Mouse (Mus musculus) MEL (cell line): Measurements from ENCODE around the gene Mdfi.

ENCODE experiments used
- CTCF ChIP-seq, 3 experiments: IDR thresholded peaks in 2 of 3; conservative IDR thresholded peaks in 1 of 3; 2 replicates each; pipeline ENCODE4 v1.5.1; 2011 to 2012; ENCODE audit warnings: low read length in 3 of 3, low read depth in 2 of 3, mild to moderate bottlenecking in 2 of 3, improper control_type of control experiment in 1 of 3, inconsistent platforms in 1 of 3, mixed read lengths in 1 of 3, moderate library complexity in 1 of 3; ENCODE audit not compliant: control insufficient read depth in 1 of 3, insufficient read depth in 1 of 3, poor library complexity in 1 of 3, severe bottlenecking in 1 of 3
- NRF1 ChIP-seq: IDR thresholded peaks from 2 replicates; pipeline ENCODE4 v1.6.1; 2014; ENCODE audit warnings: low read depth, mild to moderate bottlenecking, inconsistent platforms, low read length, improper control_type of control experiment, moderate library complexity; ENCODE audit not compliant: poor library complexity, insufficient read depth, severe bottlenecking
- POLR2A ChIP-seq, 2 experiments: IDR thresholded peaks; 2 replicates each; pipeline ENCODE4 v1.6.1; 2011 to 2012; ENCODE audit warnings: low read length in 2 of 2, mild to moderate bottlenecking in 2 of 2, control low read depth in 1 of 2, improper control_type of control experiment in 1 of 2, low read depth in 1 of 2, moderate library complexity in 1 of 2; ENCODE audit not compliant: control insufficient read depth in 1 of 2, insufficient read depth in 1 of 2, poor library complexity in 1 of 2
- POLR2AphosphoS2 ChIP-seq: IDR thresholded peaks from 2 replicates; pipeline ENCODE4 v1.6.1; 2011; ENCODE audit warnings: low read length, improper control_type of control experiment
- RCOR1 ChIP-seq: IDR thresholded peaks from 2 replicates; pipeline ENCODE4 v1.6.1; 2012; ENCODE audit warnings: low read depth, mild to moderate bottlenecking, inconsistent platforms, low read length, improper control_type of control experiment
- USF2 ChIP-seq, 2 experiments: IDR thresholded peaks; 2 replicates each; pipeline ENCODE4 v1.6.1; 2011 to 2012; ENCODE audit warnings: improper control_type of control experiment in 2 of 2, low read length in 2 of 2, borderline replicate concordance in 1 of 2, inconsistent platforms in 1 of 2, low read depth in 1 of 2, mild to moderate bottlenecking in 1 of 2; ENCODE audit not compliant: insufficient read depth in 1 of 2
- ZNF384 ChIP-seq: IDR thresholded peaks from 2 replicates; pipeline ENCODE4 v1.6.1; 2012; ENCODE audit warnings: low read depth, mild to moderate bottlenecking, inconsistent platforms, low read length, improper control_type of control experiment

- TF ChIP-seq POLR2AphosphoS2 (no peak), NRF1 (no peak), CTCF (IDR thresholded peaks at IDR 0.05 in 2 of 3, conservative IDR thresholded peaks at IDR 0.05 in 1 of 3; ENCODE audit: control insufficient read depth in 1 of 3, insufficient read depth in 1 of 3, low read depth in 2 of 3, low read length in 3 of 3, poor library complexity in 1 of 3, severe bottlenecking in 1 of 3) (no peak), RCOR1 (no peak), ZNF384 (no peak), POLR2A (IDR thresholded peaks at IDR 0.05; ENCODE audit: control insufficient read depth in 1 of 2, insufficient read depth in 1 of 2, low read depth in 1 of 2, low read length in 2 of 2, poor library complexity in 1 of 2) (no peak), USF2 (IDR thresholded peaks at IDR 0.05; ENCODE audit: borderline replicate concordance in 1 of 2, insufficient read depth in 1 of 2, low read depth in 1 of 2, low read length in 2 of 2) (no peak)
These were observed 20.4 kb upstream of the Mdfi start for GRCm38 (mm10) chr17:47854908-47855307.
